Mouse (Mus musculus) T-helper 17 cell (primary cell): Measurements from ENCODE around the gene Utf1.

ENCODE experiments used
- in situ Hi-C, 2 experiments: fragments of 300-600 bp; cut with MboI, MseI; formaldehyde crosslinking; loops; 1 replicate in 1 of 2; 2 replicates in 1 of 2; pipeline ENCODE4 v1.15.1; 2025; ENCODE audit warnings: high pct_unique_total_duplicates in 2 of 2

Gene Utf1

GRCm38 (mm10) chr7:139943674-139944281 lies at the start of gene Utf1:
Gene Utf1 (plus strand): TSS chr7:139943789.
- in situ Hi-C loops = loop anchor here in 1 of 2 experiments (5.0 kb wide), 1 partner anchor 49 kb away; the partner anchor contains the start of gene Adam8

DNA sequence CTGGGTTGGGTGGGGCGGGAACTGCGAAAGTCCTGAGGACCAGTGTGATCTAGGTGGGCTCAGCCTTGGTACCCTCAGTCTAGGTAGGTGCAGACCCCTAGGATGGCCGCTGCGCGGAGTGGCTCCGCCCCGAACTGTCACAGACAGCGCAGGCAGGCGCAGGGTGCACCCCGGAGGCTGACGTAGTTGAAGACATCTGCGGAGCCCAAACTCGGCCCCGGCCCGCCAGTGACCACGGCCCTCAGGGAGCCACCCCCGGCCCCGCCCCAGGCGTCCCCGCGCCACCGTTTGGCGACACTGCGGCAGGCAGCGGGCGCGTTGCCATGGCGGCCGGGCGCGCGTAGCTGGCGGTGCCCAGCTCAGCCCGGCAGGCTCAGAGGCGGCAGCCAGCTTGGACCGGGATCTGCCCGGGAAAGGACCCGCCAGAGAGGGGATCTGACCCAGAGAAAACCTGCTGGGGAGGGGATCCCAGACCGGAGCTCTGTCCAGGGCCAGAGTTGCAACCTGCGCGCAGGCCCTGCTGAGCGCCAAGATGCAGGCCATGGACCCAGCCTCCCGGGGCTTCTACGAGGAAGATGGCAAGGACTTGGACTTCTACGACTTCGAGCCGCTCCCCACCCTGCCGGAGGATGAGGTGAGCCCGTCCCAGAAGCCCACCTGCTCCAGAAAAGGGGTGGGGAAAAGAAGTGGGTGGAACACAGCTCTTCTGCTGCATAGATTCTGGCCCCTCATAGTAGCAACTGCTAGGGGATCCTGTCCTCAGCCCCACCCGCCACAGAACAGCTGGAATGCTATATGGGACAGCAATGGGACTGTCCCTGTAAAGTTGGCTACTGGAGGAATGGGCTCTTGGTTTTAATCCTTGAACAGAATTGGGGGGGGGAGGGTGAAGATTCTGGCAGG lies 48.7 kb upstream of the Utf1 start, which contains the start of gene Kndc1:
TSS of gene Kndc1 (plus strand) at position 42 of the 903 bp plus-strand sequence.
- in situ Hi-C loops = no loop called here

DNA sequence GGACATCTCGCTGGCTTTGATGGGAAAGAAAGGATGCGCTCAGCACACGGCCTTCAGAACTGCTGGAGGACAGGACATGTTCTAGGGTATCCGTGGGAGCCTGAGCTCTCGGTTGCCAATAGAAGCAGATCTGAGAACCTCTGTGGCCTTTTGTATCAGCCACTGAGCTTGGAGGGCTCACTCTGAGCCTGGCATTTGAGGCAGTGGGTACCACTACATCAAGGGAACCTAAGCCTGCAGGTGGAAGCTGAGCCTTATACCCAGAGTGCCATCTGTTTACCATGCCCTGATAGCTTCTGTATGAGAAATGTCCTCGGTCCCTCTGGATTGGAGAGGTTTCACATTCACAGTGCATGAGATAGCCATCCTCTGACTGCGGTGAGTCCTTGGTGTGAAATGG lies 47.3 kb upstream of the Utf1 start:
- in situ Hi-C loops = no loop called here

DNA sequence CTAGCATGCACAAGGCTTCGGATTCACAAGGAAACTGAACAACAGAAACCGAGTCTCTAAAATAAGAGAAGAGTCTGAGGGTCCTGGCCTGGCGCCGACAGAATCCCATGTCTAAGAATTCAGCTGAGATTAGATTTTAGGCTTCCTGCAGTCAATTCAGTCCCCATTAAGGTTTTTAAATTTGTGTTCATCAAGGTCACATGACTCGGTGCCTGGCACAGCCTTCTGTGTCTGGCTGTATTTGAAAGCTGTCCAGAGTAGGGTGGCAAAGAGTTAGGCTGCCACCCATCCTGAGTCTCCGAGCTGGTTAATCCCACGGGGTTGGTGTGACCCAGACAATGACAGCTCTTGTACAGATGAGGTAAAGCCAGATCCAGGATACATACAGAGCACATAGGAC lies 46.8 kb upstream of the Utf1 start:
- in situ Hi-C loops = no loop called here

GRCm38 (mm10) chr7:139898606-139899005 lies 45.0 kb upstream of the Utf1 start:
- in situ Hi-C loops = no loop called here

GRCm38 (mm10) chr7:139899505-139899904 lies 44.1 kb upstream of the Utf1 start:
- in situ Hi-C loops = no loop called here

GRCm38 (mm10) chr7:139900456-139900855 lies 43.1 kb upstream of the Utf1 start:
- in situ Hi-C loops = no loop called here

DNA sequence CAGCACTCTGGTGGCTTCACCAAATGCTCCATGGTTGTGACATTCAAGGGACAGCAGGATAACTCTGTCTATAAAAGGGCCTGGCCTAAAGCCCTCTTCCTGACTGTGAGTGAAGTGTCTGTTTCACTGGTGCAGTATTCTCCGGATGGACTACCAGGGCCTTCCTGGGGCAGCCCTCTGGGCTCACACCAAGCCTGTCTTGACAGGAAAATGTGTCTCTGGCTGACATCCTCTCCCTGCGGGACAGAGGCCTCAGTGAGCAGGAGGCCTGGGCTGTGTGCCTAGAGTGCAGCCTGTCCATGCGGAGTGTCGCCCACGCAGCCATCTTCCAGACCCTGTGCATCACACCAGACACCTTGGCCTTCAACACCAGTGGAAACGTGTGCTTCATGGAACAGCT lies 42.7 kb upstream of the Utf1 start:
- in situ Hi-C loops = no loop called here

GRCm38 (mm10) chr7:139901981-139902380 lies 41.6 kb upstream of the Utf1 start:
- in situ Hi-C loops = no loop called here

- in situ Hi-C loops = loop anchor here (5.0 kb wide), 2 partner anchors 92 to 157 kb away; no protein-coding TSS in a partner anchor
Measured at GRCm38 (mm10) chr7:139905261-139905660, 38.3 kb upstream of the Utf1 start.

- in situ Hi-C loops = loop anchor here (5.0 kb wide), 2 partner anchors 92 to 157 kb away; no protein-coding TSS in a partner anchor
Measured at GRCm38 (mm10) chr7:139905661-139906060, 37.9 kb upstream of the Utf1 start.

DNA sequence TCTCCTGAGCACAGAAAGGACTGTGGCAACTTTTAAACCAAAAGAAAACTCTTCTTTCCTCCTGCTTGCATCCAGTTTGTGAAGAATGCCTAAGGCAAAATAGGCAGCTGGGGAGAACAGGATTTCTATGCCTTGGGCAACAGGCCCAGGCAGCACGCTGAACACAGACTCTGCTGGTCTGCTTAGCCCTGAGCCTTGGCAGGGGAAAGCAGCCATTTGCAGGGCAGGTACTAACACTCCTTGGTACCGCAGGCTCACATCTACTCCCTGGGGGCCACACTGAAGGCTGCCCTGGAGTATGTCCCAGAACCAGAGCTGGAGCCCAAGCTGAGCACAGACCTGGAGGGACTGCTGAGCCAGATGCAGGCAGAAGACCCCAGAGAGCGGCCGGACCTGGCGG lies 35.4 kb upstream of the Utf1 start:
- in situ Hi-C loops = loop anchor here (5.0 kb wide), 2 partner anchors 89 to 154 kb away; no protein-coding TSS in a partner anchor

GRCm38 (mm10) chr7:139909469-139909868 lies 34.1 kb upstream of the Utf1 start:
- in situ Hi-C loops = loop anchor here (5.0 kb wide), 2 partner anchors 88 to 153 kb away; no protein-coding TSS in a partner anchor

GRCm38 (mm10) chr7:139910204-139910835 lies 33.3 kb upstream of the Utf1 start:
- in situ Hi-C loops = no loop called here

- in situ Hi-C loops = no loop called here
Measured at GRCm38 (mm10) chr7:139914141-139915047, 29.2 kb upstream of the Utf1 start.

DNA sequence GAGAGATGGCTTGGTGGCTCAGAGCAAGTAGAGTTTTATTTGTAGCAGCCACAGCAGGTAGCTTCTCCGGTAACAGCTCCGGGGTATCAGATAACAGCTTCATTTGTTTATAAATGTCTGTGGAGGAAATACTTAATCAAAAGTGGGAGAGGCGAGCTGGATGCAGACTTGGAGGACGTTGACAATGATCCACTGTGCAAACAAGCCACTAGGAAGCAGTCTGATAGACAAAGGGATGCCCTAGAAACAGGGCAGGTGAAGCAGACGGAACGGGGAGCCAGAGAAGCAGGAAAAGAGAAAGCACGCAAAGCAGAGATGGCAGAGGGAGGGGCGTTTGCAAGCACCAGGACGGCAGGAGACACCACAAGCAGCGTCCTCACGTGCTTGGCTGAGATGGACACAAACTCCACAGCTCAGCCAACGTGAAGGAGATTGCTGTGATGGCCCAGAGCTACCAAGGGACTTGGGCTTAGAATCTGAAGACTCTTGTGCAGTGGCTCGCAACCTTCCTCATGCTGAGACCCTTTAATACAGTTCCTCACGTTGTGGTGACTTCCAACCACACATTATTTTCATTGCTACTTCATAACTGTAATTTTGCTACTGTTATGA lies 27.8 kb upstream of the Utf1 start:
- in situ Hi-C loops = no loop called here

GRCm38 (mm10) chr7:139916345-139916744 lies 27.2 kb upstream of the Utf1 start:
- in situ Hi-C loops = no loop called here

DNA sequence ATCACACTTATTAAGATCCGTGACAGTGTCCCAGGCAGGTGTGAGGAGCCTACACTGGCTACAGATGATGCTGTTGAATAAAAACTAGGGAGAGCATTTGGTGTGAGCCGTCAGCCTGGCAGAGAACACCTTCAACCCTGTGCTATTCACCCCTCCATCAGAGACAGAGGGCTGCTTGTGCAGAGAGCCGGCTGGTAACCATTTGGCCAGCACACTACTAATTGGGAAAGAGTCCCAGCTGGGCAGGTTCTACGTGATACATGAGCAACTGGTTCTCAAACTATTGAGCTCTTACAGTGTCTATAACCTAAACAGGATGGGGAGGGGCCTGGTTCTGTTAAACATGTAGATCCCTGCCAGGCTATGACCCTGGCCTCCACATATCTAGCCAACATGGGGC lies 25.3 kb upstream of the Utf1 start:
- in situ Hi-C loops = no loop called here

GRCm38 (mm10) chr7:139930732-139931131 lies 12.9 kb upstream of the Utf1 start:
- in situ Hi-C loops = no loop called here

- in situ Hi-C loops = no loop called here
Measured at GRCm38 (mm10) chr7:139936705-139937104, 6.9 kb upstream of the Utf1 start.
